Mouse (Mus musculus) adrenal gland, adult 8-10 months (tissue): Measurements from ENCODE around the gene Nkd2. TPM values are rescaled to one million over a fixed set of nuclear protein-coding genes. Genes with fewer than 3 reads are reported as not detected.

Source experiments
- DNase-seq: peaks from one replicate; pipeline ENCODE4 v3.0.0; 2022
- total RNA-seq, 4 experiments: library from RNA; stranded (reverse); gene quantifications; 2 replicates each; pipeline ENCODE4 v1.2.4; 2022

Nkd2 gene
- total RNA-seq, 4 experiments from 2014 or later: 2.5 to 3.7 (median 2.7) TPM

GRCm38 (mm10) chr13:73814181-73814580, 33.2 kb downstream of the Nkd2 start:
- no peak for DNase-seq

DNA sequence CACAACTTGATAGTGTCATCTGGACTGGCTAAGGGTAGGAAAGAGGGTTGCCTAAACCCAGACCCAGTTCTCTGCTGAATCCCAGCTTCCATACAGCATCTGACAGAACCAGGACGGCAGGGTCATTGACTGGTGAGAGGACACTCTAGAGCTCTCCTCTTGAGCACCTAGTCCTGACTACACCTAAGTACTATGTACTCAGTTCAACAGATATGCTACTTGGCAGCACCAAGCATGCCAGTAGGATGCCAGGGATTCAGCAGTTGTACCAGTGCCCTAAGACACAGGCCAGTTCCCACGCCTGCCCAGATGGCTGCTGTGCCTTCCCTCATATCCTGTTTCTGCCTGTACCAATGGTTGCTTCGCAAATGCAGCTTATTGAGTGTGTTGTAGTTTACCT, 34.5 kb downstream of the Nkd2 start:
- DNase-seq: no peak

DNA sequence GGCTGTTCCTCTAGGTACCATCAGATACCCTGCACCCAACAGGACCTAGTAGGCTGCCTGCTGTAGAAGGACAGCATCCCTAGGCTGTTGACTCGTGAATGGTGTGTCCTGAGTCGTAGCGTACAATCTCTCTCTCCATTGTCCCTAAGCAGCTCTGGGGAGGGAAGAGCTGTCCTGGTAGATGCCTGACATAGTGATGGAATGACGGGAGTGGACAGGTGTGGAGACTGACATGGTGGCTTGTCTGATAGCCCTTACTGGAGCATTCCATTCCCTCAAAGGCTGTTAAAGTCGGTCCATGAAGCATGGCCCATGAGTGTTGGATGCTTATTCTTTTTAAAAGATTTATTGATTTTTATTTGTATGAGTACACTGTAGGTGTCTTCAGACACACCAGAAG, 42.5 kb downstream of the Nkd2 start:
- DNase-seq: no peak

DNA sequence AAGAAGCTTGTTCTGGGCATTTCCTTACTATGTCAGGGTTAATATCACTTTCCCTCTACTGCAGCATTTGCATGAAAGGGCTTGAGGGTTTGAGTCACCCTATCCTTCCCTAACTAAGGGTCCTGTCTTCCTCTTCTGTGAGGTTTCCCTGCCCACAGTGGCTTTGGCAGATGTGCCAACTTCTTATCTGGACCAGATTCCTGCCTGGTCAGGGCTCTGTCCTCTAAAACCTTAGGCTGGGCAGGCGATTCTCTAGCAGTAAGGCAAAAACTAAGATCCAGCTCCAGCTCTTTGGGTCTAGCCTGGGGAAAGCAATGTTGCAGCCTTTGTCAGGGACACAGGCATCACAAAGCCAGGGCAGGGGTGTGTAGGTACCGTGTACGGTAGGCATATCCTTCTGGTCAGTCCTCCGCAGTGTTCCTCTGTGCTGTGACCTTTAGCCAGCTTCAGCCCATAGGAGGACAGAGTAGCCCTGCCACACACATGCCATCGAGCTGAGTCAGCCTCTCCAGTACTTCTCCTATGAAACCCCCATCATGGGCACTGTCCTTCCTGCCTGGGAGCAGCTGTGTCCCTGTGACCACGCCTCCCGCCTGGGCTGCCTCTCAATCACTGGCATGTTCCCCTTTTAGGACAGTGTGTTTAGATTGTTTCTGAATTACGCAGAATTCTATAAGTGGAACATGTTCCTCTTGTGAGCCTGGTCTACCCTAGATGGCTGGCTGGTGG, 43.8 kb downstream of the Nkd2 start:
- peak; percentile 87 for DNase-seq

DNA sequence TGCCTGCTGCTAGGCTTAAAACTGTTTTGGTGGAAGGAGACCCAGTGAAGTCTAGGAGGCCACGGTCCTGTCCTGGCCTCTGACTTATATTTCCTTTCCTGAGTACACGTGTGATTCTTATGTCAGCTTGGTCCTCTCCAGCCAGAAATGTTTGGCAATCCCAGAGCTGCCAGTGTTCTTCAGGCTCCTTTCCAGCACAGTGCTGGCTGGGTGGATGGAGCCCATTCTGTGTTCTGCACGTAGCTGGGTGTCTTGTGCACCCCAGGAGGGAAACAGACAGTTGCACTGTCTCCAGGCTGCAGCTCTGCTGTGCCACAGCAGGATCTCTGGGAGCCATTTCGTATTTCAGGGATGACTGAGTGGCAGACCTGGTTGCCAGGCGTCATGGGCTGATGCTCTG, 48.3 kb downstream of the Nkd2 start:
- no peak for DNase-seq

DNA sequence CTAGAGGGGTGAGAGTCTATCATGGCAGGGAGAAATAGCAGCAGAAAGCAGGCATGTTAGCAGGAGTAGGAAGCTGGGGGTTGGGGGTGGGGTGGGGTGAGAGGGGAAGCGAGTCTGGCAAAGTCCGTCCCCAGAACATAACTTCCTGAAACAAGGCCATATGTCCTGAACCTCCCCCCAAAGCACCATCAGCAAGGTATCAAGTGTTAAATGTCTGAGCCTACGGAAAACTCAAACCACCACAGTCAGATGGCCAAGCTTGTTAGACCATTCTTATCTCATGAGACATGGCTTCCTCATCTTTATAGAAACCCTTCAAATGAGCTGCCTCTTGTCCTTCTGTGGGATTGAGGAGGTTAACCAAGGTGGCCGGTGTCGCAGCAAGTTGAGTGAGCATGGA, 54.3 kb downstream of the Nkd2 start:
- no peak for DNase-seq

GRCm38 (mm10) chr13:73792176-73792575, 55.3 kb downstream of the Nkd2 start:
- DNase-seq: peak; percentile 40

DNA sequence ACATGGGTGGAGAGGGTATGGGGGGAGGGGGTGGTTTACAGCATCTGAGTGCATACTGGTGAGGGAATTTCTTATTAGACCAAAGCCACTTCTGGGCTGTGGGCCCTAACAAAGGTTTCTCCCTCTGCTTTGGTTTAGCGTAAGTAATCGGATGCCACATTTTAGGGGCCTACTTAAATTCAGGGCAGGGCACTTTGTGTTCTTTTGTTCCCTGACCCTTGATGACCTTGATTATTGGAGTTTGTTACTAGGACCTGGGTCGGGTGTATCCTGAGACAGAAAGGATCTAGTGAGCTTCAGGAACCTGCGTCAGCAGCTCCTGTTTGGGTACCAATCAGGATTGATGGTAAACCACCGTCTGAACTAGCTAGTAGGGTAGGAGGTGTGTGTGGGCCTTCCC, 64.9 kb downstream of the Nkd2 start:
- DNase-seq: no peak

GRCm38 (mm10) chr13:73777578-73777977, 69.9 kb downstream of the Nkd2 start:
- no peak for DNase-seq

GRCm38 (mm10) chr13:73775786-73776185, 71.6 kb downstream of the Nkd2 start:
- no peak for DNase-seq

GRCm38 (mm10) chr13:73773519-73774205, 73.8 kb downstream of the Nkd2 start:
- DNase-seq: peak; percentile 35

DNA sequence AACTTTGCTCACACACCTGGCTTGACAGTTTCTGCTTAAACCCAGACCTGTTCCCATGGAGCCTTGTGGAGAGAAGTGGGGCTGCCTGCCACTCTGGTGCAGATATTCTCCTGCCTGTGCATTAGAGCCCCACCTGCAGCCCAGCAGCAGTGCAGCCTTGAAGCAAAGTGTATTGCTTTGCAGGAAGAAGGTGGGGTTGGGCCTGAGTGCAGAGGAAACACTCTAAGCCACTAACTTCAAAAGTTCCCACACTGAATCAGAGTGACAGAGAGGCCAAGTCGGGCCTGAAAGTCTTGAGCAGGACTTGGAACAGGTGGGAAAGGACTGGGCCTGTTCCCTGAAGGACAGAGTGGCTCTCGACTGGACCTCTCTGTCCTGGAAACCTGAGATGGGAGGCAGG, 74.8 kb downstream of the Nkd2 start:
- no peak for DNase-seq

DNA sequence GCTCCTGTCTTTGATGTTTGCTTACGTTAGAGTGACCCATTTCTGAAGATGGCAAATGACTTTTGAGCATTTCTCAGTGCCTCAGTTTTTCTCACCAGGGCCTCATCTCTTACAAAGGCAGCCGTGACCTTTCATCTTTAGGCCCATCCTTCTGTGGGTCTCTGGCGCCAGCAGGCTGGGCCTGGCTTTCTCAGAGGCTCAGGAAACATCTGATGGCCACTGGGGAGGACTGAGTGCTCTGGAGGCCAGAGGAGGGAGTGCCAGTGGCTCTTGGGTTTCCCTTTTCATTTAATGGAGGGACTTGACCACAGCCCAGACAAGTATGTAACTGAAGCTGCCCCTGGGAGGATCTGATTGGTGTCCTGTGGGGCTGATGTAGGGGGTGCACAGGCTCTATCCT, 76.3 kb downstream of the Nkd2 start:
- DNase-seq: no peak

- DNase-seq: no peak
Observed at GRCm38 (mm10) chr13:73769916-73770682, 77.3 kb downstream of the Nkd2 start.

Other genes starting within 250 kb of the Nkd2 start
- 100 to 1,000 TPM; 157 to 197 (median 166) TPM for gene Clptm1l, start 243.6 kb downstream of the Nkd2 start, total RNA-seq
- 10 to 100 TPM in 3 of 4 experiments, 1 to 10 TPM in 1; 8.7 to 18.7 (median 12.3) TPM for gene Tert, start 220.7 kb downstream of the Nkd2 start, total RNA-seq
- not detected for gene Slc6a18, start 169.6 kb downstream of the Nkd2 start, total RNA-seq
- under 1 TPM in 3 of 4 experiments, not detected in 1; 0.09 to 0.70 (median 0.35) TPM for gene Slc6a19, start 142.8 kb downstream of the Nkd2 start, total RNA-seq
- 10 to 100 TPM; 42.4 to 95.1 (median 62.1) TPM for gene Slc12a7, start 114.5 kb downstream of the Nkd2 start, total RNA-seq
- gene Trip13, start 90.2 kb upstream of the Nkd2 start, total RNA-seq: 1 to 10 TPM in 3 of 4 experiments, under 1 TPM in 1; 0.87 to 1.6 (median 1.2) TPM
- 10 to 100 TPM; 29.7 to 53.5 (median 41.0) TPM for gene Brd9, start 90.2 kb upstream of the Nkd2 start, total RNA-seq
- gene Zdhhc11, start 116.2 kb upstream of the Nkd2 start, total RNA-seq: not detected
- gene Tppp, start 161.8 kb upstream of the Nkd2 start, total RNA-seq: 10 to 100 TPM in 3 of 4 experiments, 1 to 10 TPM in 1; 8.2 to 16.4 (median 14.6) TPM
- 10 to 100 TPM in 1 of 4 experiments, 1 to 10 TPM in 3; 3.9 to 11.5 (median 7.5) TPM for gene Cep72, start 214.7 kb upstream of the Nkd2 start, total RNA-seq